Mouse (Mus musculus) heart, postnatal 0 days (tissue): ENCODE results near the gene Fndc10. TPM values are rescaled to one million over a fixed set of nuclear protein-coding genes. Genes with fewer than 3 reads are reported as not detected.

ENCODE experiments used
- ATAC-seq: fragments of 200-750 bp; cut with Nextera tagmentation; 2 replicates; pipeline ENCODE4 v1.8.0; 2017; ENCODE audit warnings: low read depth, moderate number of reproducible peaks, moderate library complexity; ENCODE audit not compliant: insufficient read depth
- DNase-seq: peaks from one replicate; pipeline ENCODE4 v3.0.0-alpha.2; 2016; ENCODE audit warnings: low spot score
- H3K27ac ChIP-seq: fragments of 300-500 bp; sonication (generic); 2 replicates; pipeline ENCODE4 v1.5.1; 2014; ENCODE audit warnings: low read depth, mild to moderate bottlenecking
- H3K27me3 ChIP-seq: fragments of 300-500 bp; sonication (generic); 2 replicates; pipeline ENCODE4 v1.6.1; 2014; ENCODE audit warnings: low read length, mixed read lengths; ENCODE audit not compliant: control insufficient read depth, insufficient read depth
- H3K36me3 ChIP-seq: fragments of 300-500 bp; sonication (generic); replicated peaks from 2 replicates; pipeline ENCODE4 v1.6.1; 2014; ENCODE audit warnings: low read length, mixed read lengths; ENCODE audit not compliant: control insufficient read depth, insufficient read depth
- H3K4me1 ChIP-seq: fragments of 300-500 bp; sonication (generic); 2 replicates; pipeline ENCODE4 v1.6.1; 2014; ENCODE audit warnings: antibody characterized with exemption; ENCODE audit not compliant: control insufficient read depth, insufficient read depth
- H3K4me2 ChIP-seq: fragments of 300-500 bp; sonication (generic); 2 replicates; pipeline ENCODE4 v1.6.1; 2014; ENCODE audit warnings: low read depth, mild to moderate bottlenecking, low read length, moderate library complexity
- H3K4me3 ChIP-seq: fragments of 300-500 bp; sonication (generic); 2 replicates; pipeline ENCODE4 v1.5.1; 2014; ENCODE audit warnings: low read depth, low read length
- H3K9ac ChIP-seq: fragments of 300-500 bp; sonication (generic); replicated peaks from 2 replicates; pipeline ENCODE4 v1.6.1; 2014; ENCODE audit warnings: low read depth, low read length, mixed read lengths
- H3K9me3 ChIP-seq: fragments of 300-500 bp; sonication (generic); replicated peaks from 2 replicates; pipeline ENCODE4 v1.6.1; 2016; ENCODE audit warnings: low read length; ENCODE audit not compliant: control insufficient read depth
- CTCF ChIP-seq: IDR thresholded peaks from 2 replicates; pipeline ENCODE4 v1.5.1; 2016; ENCODE audit warnings: antibody characterized with exemption, control low read depth, low read depth
- EP300 ChIP-seq: IDR thresholded peaks from 2 replicates; pipeline ENCODE4 v1.6.1; 2016; ENCODE audit warnings: antibody characterized with exemption, low read depth
- WGBS: fragments of 180-500 bp; shearing (Covaris S2); extraction: QIAGEN DNeasy Blood & Tissue Kit; methylation state at CpG from one replicate; pipeline ENCODE4 v1.1.7; 2014; 5-methylcytosine and 5-hydroxymethylcytosine counted together
- polyA plus RNA-seq: library from polyadenylated mRNA; unstranded; fragments of >200 nt; fragmentation: Nextera tagmentation; extraction: Ambion mirVana; gene quantifications from 2 replicates; pipeline ENCODE4 v1.2.1, GENCODE M21; 2015
- total RNA-seq: library from RNA; depleted of rRNA; stranded (reverse); fragments of >200 nt; gene quantifications from 2 replicates; pipeline ENCODE4 v1.2.3, GENCODE M21; 2014; ENCODE audit warnings: low replicate concordance; rRNA removed

Fndc10 gene
- total and polyA plus RNA-seq, 2 experiments from 2014 or later: 2.1 to 9.7 TPM

DNA sequence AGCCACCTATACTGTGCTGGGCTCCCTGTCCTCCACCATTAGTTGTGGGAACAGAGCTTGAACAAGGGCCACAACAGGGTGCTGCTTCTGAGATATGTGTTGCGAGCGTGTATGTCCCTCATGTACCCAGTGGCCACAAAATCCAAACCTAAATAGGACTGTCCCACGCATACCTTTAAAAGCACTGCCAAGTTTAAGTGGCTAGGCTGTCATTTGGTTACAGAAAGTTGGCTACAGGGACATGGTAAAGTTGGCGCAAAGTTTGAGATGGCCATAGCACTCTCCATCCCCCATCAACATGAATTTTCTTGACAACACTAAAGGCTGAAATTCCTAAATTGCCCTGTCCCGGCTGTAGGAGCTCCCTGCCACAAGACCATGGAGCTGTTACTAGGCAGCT is 51.0 kb downstream of the Fndc10 start:
- no peak for ATAC-seq
- DNase-seq: no peak
- 95% methylated on average over 5 of the region's 5 CpGs for WGBS
- H3K9ac ChIP-seq: no peak overlapping the region
- H3K36me3 ChIP-seq: peaks cover 97% of the 10 kb centered on the region
- TF ChIP-seq EP300 (no peak), CTCF (no peak)
- H3K9me3 ChIP-seq: no peaks in the 10 kb centered on the region
- no peak overlapping the region for H3K4me2 ChIP-seq
- no peaks in the 10 kb centered on the region for H3K4me1 ChIP-seq
- no peak overlapping the region for H3K27ac ChIP-seq
- no peaks in the 10 kb centered on the region for H3K27me3 ChIP-seq
- H3K4me3 ChIP-seq: no peak overlapping the region

Other genes with a start within 250 kb of the Fndc10 start
- gene Tmem52, start 225.2 kb upstream of the Fndc10 start, total RNA-seq: not detected in 2 replicates
- 0.12 TPM in 1 of 2 replicates, not detected in the other for gene Tmem52, start 225.2 kb upstream of the Fndc10 start, polyA plus RNA-seq
- gene Gnb1, start 203.0 kb upstream of the Fndc10 start, total RNA-seq: 158 and 184 TPM in 2 replicates
- 249 and 255 TPM in 2 replicates for gene Gnb1, start 203.0 kb upstream of the Fndc10 start, polyA plus RNA-seq
- gene Nadk, start 132.0 kb upstream of the Fndc10 start, total RNA-seq: 48.0 and 52.7 TPM in 2 replicates
- 36.0 and 37.4 TPM in 2 replicates for gene Nadk, start 132.0 kb upstream of the Fndc10 start, polyA plus RNA-seq
- 11.8 and 14.4 TPM in 2 replicates for gene Slc35e2, start 92.9 kb upstream of the Fndc10 start, total RNA-seq
- gene Slc35e2, start 92.9 kb upstream of the Fndc10 start, polyA plus RNA-seq: 3.6 and 4.4 TPM in 2 replicates
- gene Cdk11b, start 69.5 kb upstream of the Fndc10 start, total RNA-seq: 8.7 and 15.3 TPM in 2 replicates
- gene Cdk11b, start 69.5 kb upstream of the Fndc10 start, polyA plus RNA-seq: 36.8 TPM in 2 replicates
- not detected in 2 replicates for gene Gm10563, start 48.9 kb upstream of the Fndc10 start, total RNA-seq
- gene Gm10563, start 48.9 kb upstream of the Fndc10 start, polyA plus RNA-seq: not detected in 2 replicates
- 66.6 and 76.6 TPM in 2 replicates for gene Mmp23, start 41.0 kb upstream of the Fndc10 start, total RNA-seq
- gene Mmp23, start 41.0 kb upstream of the Fndc10 start, polyA plus RNA-seq: 49.8 and 49.9 TPM in 2 replicates
- gene Mib2, start 25.1 kb upstream of the Fndc10 start, total RNA-seq: 27.3 and 30.4 TPM in 2 replicates
- gene Mib2, start 25.1 kb upstream of the Fndc10 start, polyA plus RNA-seq: 9.9 and 12.1 TPM in 2 replicates
- gene Ssu72, start 10.5 kb downstream of the Fndc10 start, total RNA-seq: 83.6 and 95.7 TPM in 2 replicates
- gene Ssu72, start 10.5 kb downstream of the Fndc10 start, polyA plus RNA-seq: 106 TPM in 2 replicates
- 0.57 and 1.7 TPM in 2 replicates for gene Tmem240, start 40.5 kb downstream of the Fndc10 start, total RNA-seq
- 0.41 and 0.48 TPM in 2 replicates for gene Tmem240, start 40.5 kb downstream of the Fndc10 start, polyA plus RNA-seq
- gene Atad3a, start 66.8 kb downstream of the Fndc10 start, total RNA-seq: 123 and 128 TPM in 2 replicates
- 85.3 and 99.3 TPM in 2 replicates for gene Atad3a, start 66.8 kb downstream of the Fndc10 start, polyA plus RNA-seq
- gene Vwa1, start 80.4 kb downstream of the Fndc10 start, total RNA-seq: 15.5 and 20.0 TPM in 2 replicates
- gene Vwa1, start 80.4 kb downstream of the Fndc10 start, polyA plus RNA-seq: 7.1 and 7.5 TPM in 2 replicates
- gene Tmem88b, start 91.5 kb downstream of the Fndc10 start, total RNA-seq: 3.4 and 4.2 TPM in 2 replicates
- gene Tmem88b, start 91.5 kb downstream of the Fndc10 start, polyA plus RNA-seq: 2.5 and 2.9 TPM in 2 replicates
- not detected in 2 replicates for gene Ankrd65, start 96.1 kb downstream of the Fndc10 start, total RNA-seq
- gene Ankrd65, start 96.1 kb downstream of the Fndc10 start, polyA plus RNA-seq: 0.26 TPM in 1 of 2 replicates, not detected in the other
- gene Mrpl20, start 108.5 kb downstream of the Fndc10 start, total RNA-seq: 32.2 and 91.4 TPM in 2 replicates
- gene Mrpl20, start 108.5 kb downstream of the Fndc10 start, polyA plus RNA-seq: 188 and 207 TPM in 2 replicates
- 58.7 and 80.7 TPM in 2 replicates for gene Ccnl2, start 118.1 kb downstream of the Fndc10 start, total RNA-seq
- 79.6 and 83.0 TPM in 2 replicates for gene Ccnl2, start 118.1 kb downstream of the Fndc10 start, polyA plus RNA-seq
- gene Aurkaip1, start 136.9 kb downstream of the Fndc10 start, total RNA-seq: 122 and 146 TPM in 2 replicates
- gene Aurkaip1, start 136.9 kb downstream of the Fndc10 start, polyA plus RNA-seq: 155 TPM in 2 replicates
- gene Mxra8, start 145.3 kb downstream of the Fndc10 start, total RNA-seq: 99.5 and 113 TPM in 2 replicates
- 57.8 and 62.6 TPM in 2 replicates for gene Mxra8, start 145.3 kb downstream of the Fndc10 start, polyA plus RNA-seq
- gene Dvl1, start 153.1 kb downstream of the Fndc10 start, total RNA-seq: 49.5 and 76.4 TPM in 2 replicates
- 2.8 and 2.9 TPM in 2 replicates for gene Dvl1, start 153.1 kb downstream of the Fndc10 start, polyA plus RNA-seq
- gene Tas1r3, start 169.0 kb downstream of the Fndc10 start, total RNA-seq: 0.11 and 0.19 TPM in 2 replicates
- 0.04 and 0.05 TPM in 2 replicates for gene Tas1r3, start 169.0 kb downstream of the Fndc10 start, polyA plus RNA-seq
- gene Cptp, start 175.1 kb downstream of the Fndc10 start, total RNA-seq: 9.8 and 11.8 TPM in 2 replicates
- 7.0 and 7.2 TPM in 2 replicates for gene Cptp, start 175.1 kb downstream of the Fndc10 start, polyA plus RNA-seq
- gene Ints11, start 175.2 kb downstream of the Fndc10 start, total RNA-seq: 19.0 and 25.1 TPM in 2 replicates
- gene Ints11, start 175.2 kb downstream of the Fndc10 start, polyA plus RNA-seq: 20.0 and 21.6 TPM in 2 replicates
- 31.3 and 33.9 TPM in 2 replicates for gene Pusl1, start 197.4 kb downstream of the Fndc10 start, total RNA-seq
- gene Pusl1, start 197.4 kb downstream of the Fndc10 start, polyA plus RNA-seq: 20.1 and 22.3 TPM in 2 replicates
- 16.3 and 31.2 TPM in 2 replicates for gene Acap3, start 197.5 kb downstream of the Fndc10 start, total RNA-seq
- gene Acap3, start 197.5 kb downstream of the Fndc10 start, polyA plus RNA-seq: 5.8 and 6.4 TPM in 2 replicates
- gene Ube2j2, start 249.5 kb downstream of the Fndc10 start, total RNA-seq: 46.4 and 46.8 TPM in 2 replicates
- gene Ube2j2, start 249.5 kb downstream of the Fndc10 start, polyA plus RNA-seq: 63.3 and 66.9 TPM in 2 replicates